Mouse (Mus musculus) CH12.LX (cell line): ENCODE results near the gene Ppp2r5e. TPM values are rescaled to one million over a fixed set of nuclear protein-coding genes. Genes with fewer than 3 reads are reported as not detected.

Source experiments
- DNase-seq: peaks from one replicate; pipeline ENCODE4 v3.0.0-alpha.2; 2013; ENCODE audit errors: extremely low read depth
- H3K27ac ChIP-seq: 2 replicates; pipeline ENCODE4 v1.5.1; 2012; ENCODE audit warnings: low read depth, mild to moderate bottlenecking, control low read depth, moderate library complexity; ENCODE audit not compliant: insufficient read depth
- H3K27me3 ChIP-seq: replicated peaks from 2 replicates; pipeline ENCODE3; 2012; ENCODE audit warnings: inconsistent platforms
- H3K36me3 ChIP-seq, 2 experiments: replicated peaks in 1 of 2; 2 replicates each; pipeline versions ENCODE3 to v1.6.1; 2012; ENCODE audit warnings: inconsistent platforms in 1 of 2, low read length in 1 of 2, mild to moderate bottlenecking in 1 of 2, mixed read lengths in 1 of 2, moderate library complexity in 1 of 2; ENCODE audit not compliant: control insufficient read depth in 1 of 2, insufficient read depth in 1 of 2
- H3K4me1 ChIP-seq, 2 experiments: 2 replicates each; pipeline ENCODE4 v1.6.1; 2012; ENCODE audit warnings: inconsistent platforms in 1 of 2, moderate library complexity in 1 of 2; ENCODE audit not compliant: insufficient read depth in 2 of 2, control insufficient read depth in 1 of 2
- H3K4me2 ChIP-seq: 2 replicates; pipeline ENCODE4 v1.6.1; 2012; ENCODE audit warnings: low read depth, mild to moderate bottlenecking, control low read depth; ENCODE audit not compliant: poor library complexity, insufficient read depth, severe bottlenecking
- H3K4me3 ChIP-seq, 3 experiments: fragments of 150-350 bp in 1 of 3; sonication (generic) in 1 of 3; replicated peaks in 1 of 3; 2 replicates each; pipeline versions ENCODE3 to v1.5.1; 2011 to 2012; ENCODE audit warnings: low read depth in 2 of 3, low read length in 2 of 3, mild to moderate bottlenecking in 2 of 3, moderate library complexity in 2 of 3, control low read depth in 1 of 3, improper control_type of control experiment in 1 of 3, inconsistent platforms in 1 of 3, mixed read lengths in 1 of 3; ENCODE audit not compliant: poor library complexity in 1 of 3
- H3K79me2 ChIP-seq: replicated peaks from 2 replicates; pipeline ENCODE4 v1.6.1; 2012; ENCODE audit warnings: mild to moderate bottlenecking, moderate library complexity; ENCODE audit not compliant: control insufficient read depth, poor library complexity, insufficient read depth, severe bottlenecking; ENCODE audit errors: extremely low read depth
- H3K9ac ChIP-seq: 2 replicates; pipeline ENCODE4 v1.6.1; 2012; ENCODE audit warnings: low read depth, mild to moderate bottlenecking, control low read depth, moderate library complexity; ENCODE audit not compliant: insufficient read depth
- H3K9me3 ChIP-seq: replicated peaks from 2 replicates; pipeline ENCODE3; 2012; ENCODE audit warnings: low read length, inconsistent platforms, mixed read lengths
- BHLHE40 ChIP-seq: IDR thresholded peaks from 2 replicates; pipeline ENCODE4 v1.6.1; 2011; ENCODE audit warnings: mild to moderate bottlenecking, low read depth, low read length, improper control_type of control experiment
- CHD1 ChIP-seq: IDR thresholded peaks from 2 replicates; pipeline ENCODE4 v1.6.1; 2012; ENCODE audit warnings: low read depth, low read length, improper control_type of control experiment, inconsistent platforms
- ELF1 ChIP-seq: IDR thresholded peaks from 2 replicates; pipeline ENCODE4 v1.6.1; 2014; ENCODE audit warnings: low read depth, mild to moderate bottlenecking, inconsistent platforms, low read length, improper control_type of control experiment
- EP300 ChIP-seq: IDR thresholded peaks from 2 replicates; pipeline ENCODE4 v1.6.1; 2011; ENCODE audit warnings: low read length, improper control_type of control experiment
- ETS1 ChIP-seq: conservative IDR thresholded peaks from 2 replicates; pipeline ENCODE4 v1.6.1; 2012; ENCODE audit warnings: low read depth, mild to moderate bottlenecking, inconsistent platforms, low read length, improper control_type of control experiment, moderate library complexity
- GABPA ChIP-seq: IDR thresholded peaks from 2 replicates; pipeline ENCODE4 v1.6.1; 2012; ENCODE audit warnings: low read depth, low read length, improper control_type of control experiment, inconsistent platforms; ENCODE audit not compliant: insufficient replicate concordance
- JUN ChIP-seq: IDR thresholded peaks from 2 replicates; pipeline ENCODE4 v1.6.1; 2011; ENCODE audit warnings: low read depth, mild to moderate bottlenecking, low read length, improper control_type of control experiment, moderate library complexity; ENCODE audit not compliant: insufficient read depth
- JUND ChIP-seq: conservative IDR thresholded peaks from 2 replicates; pipeline ENCODE4 v1.6.1; 2011; ENCODE audit warnings: low read depth, low read length, improper control_type of control experiment
- MAFK ChIP-seq: IDR thresholded peaks from 2 replicates; pipeline ENCODE4 v1.6.1; 2011; ENCODE audit warnings: low read length, improper control_type of control experiment; ENCODE audit not compliant: insufficient replicate concordance
- MAX ChIP-seq: IDR thresholded peaks from 2 replicates; pipeline ENCODE4 v1.6.1; 2011; ENCODE audit warnings: low read length, improper control_type of control experiment
- MEF2A ChIP-seq: IDR thresholded peaks from 2 replicates; pipeline ENCODE4 v1.6.1; 2014; ENCODE audit warnings: low read depth, mild to moderate bottlenecking, inconsistent platforms, low read length, improper control_type of control experiment, borderline replicate concordance
- POLR2AphosphoS2 ChIP-seq: IDR thresholded peaks from 2 replicates; pipeline ENCODE4 v1.6.1; 2011; ENCODE audit warnings: low read depth, low read length, improper control_type of control experiment
- RCOR1 ChIP-seq: conservative IDR thresholded peaks from 2 replicates; pipeline ENCODE4 v1.6.1; 2012; ENCODE audit warnings: low read depth, mild to moderate bottlenecking, inconsistent platforms, low read length, improper control_type of control experiment
- SIN3A ChIP-seq: IDR thresholded peaks from 2 replicates; pipeline ENCODE4 v1.6.1; 2012; ENCODE audit warnings: low read length, improper control_type of control experiment, inconsistent platforms
- SMC3 ChIP-seq: IDR thresholded peaks from 2 replicates; pipeline ENCODE4 v1.6.1; 2011; ENCODE audit warnings: low read depth, low read length, improper control_type of control experiment
- TBP ChIP-seq: conservative IDR thresholded peaks from 2 replicates; pipeline ENCODE4 v1.6.1; 2011; ENCODE audit warnings: low read depth, low read length, improper control_type of control experiment
- TCF12 ChIP-seq: IDR thresholded peaks from 2 replicates; pipeline ENCODE4 v1.6.1; 2014; ENCODE audit warnings: low read depth, mild to moderate bottlenecking, inconsistent platforms, low read length, improper control_type of control experiment
- UBTF ChIP-seq: IDR thresholded peaks from 2 replicates; pipeline ENCODE4 v1.6.1; 2012; ENCODE audit warnings: low read depth, mild to moderate bottlenecking, inconsistent platforms, low read length, improper control_type of control experiment, moderate library complexity
- USF2 ChIP-seq: conservative IDR thresholded peaks from 2 replicates; pipeline ENCODE4 v1.6.1; 2011; ENCODE audit warnings: low read depth, low read length, improper control_type of control experiment
- ZC3H11A ChIP-seq: IDR thresholded peaks from 2 replicates; pipeline ENCODE4 v1.6.1; 2012; ENCODE audit warnings: low read depth, mild to moderate bottlenecking, inconsistent platforms, low read length, improper control_type of control experiment
- dilution Hi-C: fragments of 300-500 bp; cut with MboI; formaldehyde crosslinking; loops from 2 replicates; pipeline ENCODE4 v1.14.3; 2020; ENCODE audit warnings: low sequenced_read_pairs; ENCODE audit not compliant: extremely low pct_unique_long_range_greater_than_20kb, extremely low pct_ligation_motif_present
- in situ Hi-C: fragments of 300-500 bp; cut with MboI; formaldehyde crosslinking; loops from 3 replicates; pipeline ENCODE4 v1.14.3; 2019; ENCODE audit warnings: low sequenced_read_pairs, low pct_ligation_motif_present, low pct_unique_long_range_greater_than_20kb, mixed read lengths
- polyA plus RNA-seq: library from polyadenylated mRNA; unstranded; fragments of >175 nt; gene quantifications from 2 replicates; pipeline ENCODE4 v1.2.1, GENCODE M21; 2012; ENCODE audit warnings: low read depth; ENCODE audit not compliant: insufficient read length
- total RNA-seq, 2 experiments: library from RNA; depleted of rRNA; stranded (reverse); fragments of 300-350 nt in 1 of 2; fragments of >200 nt in 1 of 2; gene quantifications; 2 replicates each; pipeline ENCODE4 v1.2.3; 2012 to 2014

The Ppp2r5e gene
- total and polyA plus RNA-seq, 3 experiments = 9.3 to 21.7 (median 10.0) TPM

- Histone ChIP-seq H3K9ac (no peak overlapping the region), H3K79me2 (0 out of 2 replicates have a peak, but pooled peaks cover 2% of the 10 kb centered on the region), H3K36me3 (peaks cover 0 to 13% of the 10 kb centered on the region in 2 experiments), H3K27me3 (no peaks in the 10 kb centered on the region), H3K27ac (no peak overlapping the region), H3K4me2 (no peak overlapping the region), H3K9me3 (no peaks in the 10 kb centered on the region), H3K4me3 (no peak overlapping the region), H3K4me1 (peaks cover 0 to 8% of the 10 kb centered on the region in 2 experiments; a peak in 2 of 4 replicates)
- dilution Hi-C loops (no loop called here), in situ Hi-C loops (no loop called here)
- no peak for DNase-seq
- no peak for TF ChIP-seq TCF12
- no peak for TF ChIP-seq MAX
- no peak for TF ChIP-seq CHD1
- no peak for TF ChIP-seq USF2
- no peak for TF ChIP-seq ETS1
- no peak for TF ChIP-seq POLR2AphosphoS2
Observed at GRCm38 (mm10) chr12:75487500-75487899, 108.5 kb downstream of the Ppp2r5e start.

GRCm38 (mm10) chr12:75486568-75487286 is 109.3 kb downstream of the Ppp2r5e start:
- TF ChIP-seq TBP = no peak
- TF ChIP-seq BHLHE40 = no peak
- TF ChIP-seq RCOR1 = no peak
- no peak for TF ChIP-seq JUN
- TF ChIP-seq UBTF = no peak
- no peak for TF ChIP-seq MEF2A
- no peak for TF ChIP-seq POLR2AphosphoS2
- TF ChIP-seq EP300 = no peak
- no peak for TF ChIP-seq SMC3
- TF ChIP-seq USF2 = no peak
- no peak for TF ChIP-seq MAFK
- no peak for TF ChIP-seq MAX
- TF ChIP-seq GABPA = no peak
- no peak for TF ChIP-seq JUND
- TF ChIP-seq ZC3H11A = no peak
- no peak for TF ChIP-seq ELF1
- no peak for TF ChIP-seq TCF12
- TF ChIP-seq SIN3A = no peak
- TF ChIP-seq CHD1 = no peak
- dilution Hi-C loops (no loop called here), in situ Hi-C loops (no loop called here)
- Histone ChIP-seq H3K27me3 (no peaks in the 10 kb centered on the region), H3K27ac (no peak overlapping the region), H3K4me2 (no peak overlapping the region), H3K36me3 (peaks cover 4 to 19% of the 10 kb centered on the region in 2 experiments), H3K9ac (no peak overlapping the region), H3K4me1 (peaks cover 0 to 4% of the 10 kb centered on the region in 2 experiments; a peak in 1 of 4 replicates), H3K4me3 (no peak overlapping the region), H3K9me3 (no peaks in the 10 kb centered on the region), H3K79me2 (0 out of 2 replicates have a peak, but pooled peaks cover 2% of the 10 kb centered on the region)
- DNase-seq = no peak
